Mouse (Mus musculus) ES-Bruce4 (cell line): ENCODE results near the gene Rcn3. TPM values are rescaled to one million over a fixed set of nuclear protein-coding genes. Genes with fewer than 3 reads are reported as not detected.
A peak's percentile ranks its signal among the peaks of the same experiment; 100 is the strongest.

Experiments used
- H3K27ac ChIP-seq: 2 replicates; pipeline ENCODE4 v1.5.1; 2012; ENCODE audit warnings: low read length, inconsistent platforms; ENCODE audit not compliant: insufficient read depth
- H3K27me3 ChIP-seq: 2 replicates; pipeline ENCODE4 v1.6.1; 2012; ENCODE audit warnings: mild to moderate bottlenecking, low read length, inconsistent platforms; ENCODE audit not compliant: control insufficient read depth, poor library complexity, insufficient read depth, severe bottlenecking
- H3K36me3 ChIP-seq: 2 replicates; pipeline ENCODE4 v1.6.1; 2012; ENCODE audit warnings: inconsistent platforms, mild to moderate bottlenecking, low read length, moderate library complexity; ENCODE audit not compliant: control insufficient read depth, poor library complexity, insufficient read depth, severe bottlenecking
- H3K4me1 ChIP-seq: one replicate; pipeline ENCODE4 v1.8.1; 2011; ENCODE audit warnings: low read length; ENCODE audit not compliant: control insufficient read depth, insufficient read depth
- H3K4me3 ChIP-seq: 2 replicates; pipeline ENCODE4 v1.5.1; 2011; ENCODE audit warnings: low read depth, mild to moderate bottlenecking, low read length
- H3K9ac ChIP-seq: 2 replicates; pipeline ENCODE4 v1.6.1; 2012; ENCODE audit warnings: low read depth, mild to moderate bottlenecking, inconsistent platforms; ENCODE audit not compliant: poor library complexity, severe bottlenecking
- H3K9me3 ChIP-seq: replicated peaks from 2 replicates; pipeline ENCODE4 v1.6.1; 2012; ENCODE audit warnings: mild to moderate bottlenecking, low read length, inconsistent platforms; ENCODE audit not compliant: control insufficient read depth, poor library complexity, insufficient read depth, severe bottlenecking
- CTCF ChIP-seq: IDR thresholded peaks from one replicate; pipeline ENCODE4 v1.8.1; 2011; ENCODE audit warnings: low read depth, low read length
- EP300 ChIP-seq: IDR thresholded peaks from 2 replicates; pipeline ENCODE4 v1.6.1; 2011; ENCODE audit warnings: low read depth, low read length; ENCODE audit not compliant: insufficient read depth
- POLR2A ChIP-seq: IDR thresholded peaks from one replicate; pipeline ENCODE4 v1.8.1; 2011; ENCODE audit warnings: low read length; ENCODE audit not compliant: insufficient read depth
- polyA plus RNA-seq: library from polyadenylated mRNA; stranded (reverse); fragments of >200 nt; gene quantifications from 2 replicates; pipeline ENCODE4 v1.2.4, GENCODE M21; 2011; ENCODE audit warnings: low read depth; ENCODE audit not compliant: missing spikeins, insufficient read depth, insufficient read length

Gene Rcn3
- 66.7 and 88.2 TPM in 2 replicates for polyA plus RNA-seq

GRCm38 (mm10) chr7:45092048-45092447 is at the start of gene Rcn3:
Rcn3 (minus strand) TSS chr7:45092221.
- H3K9me3 ChIP-seq, result no peaks in the 10 kb centered on the region
- H3K9ac ChIP-seq, result peak within 1 kb of the TSS; percentile 59
- TF ChIP-seq CTCF, result no peak
- TF ChIP-seq EP300, result no peak
- no peak for TF ChIP-seq POLR2A
- peak within 1 kb of the TSS; percentile 79 for H3K4me3 ChIP-seq
- peaks cover 6% of the 10 kb centered on the region for H3K4me1 ChIP-seq
- peak within 1 kb of the TSS; percentile 41; the same call in 1 of the 2 replicates for H3K27ac ChIP-seq
- no peaks in the 10 kb centered on the region for H3K27me3 ChIP-seq
- no peaks in the 10 kb centered on the region for H3K36me3 ChIP-seq

- no peak overlapping the region for H3K4me3 ChIP-seq
- no peaks in the 10 kb centered on the region for H3K9me3 ChIP-seq
- no peak for TF ChIP-seq CTCF
- TF ChIP-seq EP300, result no peak
- TF ChIP-seq POLR2A, result no peak
- no peak overlapping the region for H3K27ac ChIP-seq
- no peaks in the 10 kb centered on the region for H3K4me1 ChIP-seq
- H3K27me3 ChIP-seq, result no peaks in the 10 kb centered on the region
- H3K36me3 ChIP-seq, result 0 out of 2 replicates have a peak, but pooled peaks cover 4% of the 10 kb centered on the region
- no peak overlapping the region for H3K9ac ChIP-seq
Measured at GRCm38 (mm10) chr7:45141319-45141718, 49.3 kb upstream of the Rcn3 start.

- no peak overlapping the region for H3K27ac ChIP-seq
- H3K9me3 ChIP-seq, result no peaks in the 10 kb centered on the region
- H3K4me1 ChIP-seq, result no peaks in the 10 kb centered on the region
- 0 out of 2 replicates have a peak, but pooled peaks cover 4% of the 10 kb centered on the region for H3K36me3 ChIP-seq
- no peak for TF ChIP-seq EP300
- TF ChIP-seq POLR2A, result no peak
- no peak for TF ChIP-seq CTCF
- H3K27me3 ChIP-seq, result no peaks in the 10 kb centered on the region
- H3K4me3 ChIP-seq, result no peak overlapping the region
- no peak overlapping the region for H3K9ac ChIP-seq
Measured at GRCm38 (mm10) chr7:45139904-45140723, 48.1 kb upstream of the Rcn3 start.

- no peaks in the 10 kb centered on the region for H3K27me3 ChIP-seq
- TF ChIP-seq EP300, result no peak
- no peak for TF ChIP-seq CTCF
- TF ChIP-seq POLR2A, result no peak
- 0 out of 2 replicates have a peak, but pooled peaks cover 4% of the 10 kb centered on the region for H3K36me3 ChIP-seq
- H3K4me3 ChIP-seq, result no peak overlapping the region
- H3K4me1 ChIP-seq, result no peaks in the 10 kb centered on the region
- H3K9me3 ChIP-seq, result no peaks in the 10 kb centered on the region
- no peak overlapping the region for H3K9ac ChIP-seq
- H3K27ac ChIP-seq, result no peak overlapping the region
Measured at GRCm38 (mm10) chr7:45138403-45138802, 46.4 kb upstream of the Rcn3 start.

GRCm38 (mm10) chr7:45137171-45138006 is 45.4 kb upstream of the Rcn3 start:
- Histone ChIP-seq H3K4me3 (no peak overlapping the region), H3K36me3 (0 out of 2 replicates have a peak, but pooled peaks cover 4% of the 10 kb centered on the region), H3K9me3 (no peaks in the 10 kb centered on the region), H3K4me1 (no peaks in the 10 kb centered on the region), H3K27me3 (no peaks in the 10 kb centered on the region), H3K27ac (no peak overlapping the region), H3K9ac (no peak overlapping the region)
- TF ChIP-seq CTCF, result no peak
- no peak for TF ChIP-seq EP300
